Mouse (Mus musculus) thymus, adult 2 months (tissue): ENCODE results near the gene Prpsap1. TPM values are rescaled to one million over a fixed set of nuclear protein-coding genes. Genes with fewer than 3 reads are reported as not detected.

Experiments
- DNase-seq: peaks from one replicate; pipeline ENCODE4 v3.0.0; 2021
- H3K27ac ChIP-seq: fragments of 200-500 bp; 2 replicates; pipeline ENCODE4 v1.5.1; 2012; ENCODE audit warnings: low read length, control low read depth; ENCODE audit not compliant: control insufficient read depth, insufficient read depth
- H3K27me3 ChIP-seq: fragments of 200-500 bp; 2 replicates; pipeline ENCODE4 v1.6.1; 2012; ENCODE audit warnings: mild to moderate bottlenecking, low read length, moderate library complexity, mixed read lengths; ENCODE audit not compliant: control insufficient read depth, insufficient read depth
- H3K36me3 ChIP-seq: fragments of 200-500 bp; 2 replicates; pipeline ENCODE4 v1.6.1; 2012; ENCODE audit warnings: mild to moderate bottlenecking, low read length, moderate library complexity; ENCODE audit not compliant: control insufficient read depth, insufficient read depth
- H3K4me1 ChIP-seq: fragments of 200-500 bp; replicated peaks from 2 replicates; pipeline ENCODE4 v1.6.1; 2012; ENCODE audit warnings: low read length; ENCODE audit not compliant: control insufficient read depth, insufficient read depth
- H3K4me3 ChIP-seq: fragments of 200-500 bp; 2 replicates; pipeline ENCODE4 v1.5.1; 2012; ENCODE audit warnings: mild to moderate bottlenecking, low read length, control low read depth, moderate library complexity; ENCODE audit not compliant: control insufficient read depth, insufficient read depth
- CTCF ChIP-seq: fragments of 200-500 bp; IDR thresholded peaks from 2 replicates; pipeline ENCODE4 v1.5.1; 2012; ENCODE audit warnings: mild to moderate bottlenecking, control low read depth, low read length, moderate library complexity, borderline replicate concordance; ENCODE audit not compliant: control insufficient read depth, poor library complexity, insufficient read depth; ENCODE audit errors: extremely low read depth
- POLR2A ChIP-seq: fragments of 200-500 bp; IDR thresholded peaks from 2 replicates; pipeline ENCODE4 v1.6.1; 2012; ENCODE audit warnings: mild to moderate bottlenecking, low read length, control low read depth, moderate library complexity; ENCODE audit not compliant: control insufficient read depth, poor library complexity, insufficient read depth; ENCODE audit errors: extremely low read depth
- WGBS: fragments of 180-500 bp; shearing (Covaris S2); methylation state at CpG from one replicate; pipeline ENCODE4 v1.1.7; 2018; 5-methylcytosine and 5-hydroxymethylcytosine counted together
- polyA plus RNA-seq: library from polyadenylated mRNA; depleted of rRNA; stranded (reverse); fragments of >200 nt; gene quantifications from 2 replicates; pipeline ENCODE4 v1.2.3, GENCODE M21; 2012

Gene Prpsap1
- polyA plus RNA-seq, 1 experiment = 86.0 TPM

GRCm38 (mm10) chr11:116528636-116529320 lies 34.8 kb upstream of the Prpsap1 start:
- Histone ChIP-seq H3K27me3 (peaks cover 23% of the 10 kb centered on the region), H3K36me3 (no peaks in the 10 kb centered on the region), H3K4me3 (no peak overlapping the region), H3K27ac (no peak overlapping the region), H3K4me1 (peaks cover 15% of the 10 kb centered on the region)
- WGBS = 87% methylated on average over 8 of the region's 8 CpGs
- TF ChIP-seq POLR2A (no peak), CTCF (no peak)
- DNase-seq = no peak

GRCm38 (mm10) chr11:116523699-116524189 lies 29.7 kb upstream of the Prpsap1 start:
- WGBS = 74% methylated on average over 5 of the region's 5 CpGs
- H3K27me3 ChIP-seq = no peaks in the 10 kb centered on the region
- no peak for TF ChIP-seq POLR2A
- TF ChIP-seq CTCF = no peak
- no peak overlapping the region for H3K4me3 ChIP-seq
- no peak for DNase-seq
- H3K27ac ChIP-seq = no peak overlapping the region
- H3K36me3 ChIP-seq = no peaks in the 10 kb centered on the region
- H3K4me1 ChIP-seq = no peaks in the 10 kb centered on the region

- Histone ChIP-seq H3K27me3 (no peaks in the 10 kb centered on the region), H3K36me3 (no peaks in the 10 kb centered on the region), H3K4me1 (no peaks in the 10 kb centered on the region), H3K4me3 (no peak overlapping the region), H3K27ac (no peak overlapping the region)
- TF ChIP-seq POLR2A (no peak), CTCF (no peak)
- DNase-seq = no peak
- 63% methylated on average over 16 of the region's 16 CpGs for WGBS
These were observed 29.1 kb upstream of the Prpsap1 start for GRCm38 (mm10) chr11:116522886-116523698.

- 94% methylated on average over 3 of the region's 3 CpGs for WGBS
- H3K4me1 ChIP-seq = no peaks in the 10 kb centered on the region
- TF ChIP-seq CTCF = no peak
- TF ChIP-seq POLR2A = no peak
- no peaks in the 10 kb centered on the region for H3K36me3 ChIP-seq
- no peak overlapping the region for H3K27ac ChIP-seq
- no peak overlapping the region for H3K4me3 ChIP-seq
- no peak for DNase-seq
- no peaks in the 10 kb centered on the region for H3K27me3 ChIP-seq
These were observed 28.0 kb upstream of the Prpsap1 start for GRCm38 (mm10) chr11:116522046-116522445.

- 70% methylated on average over 3 of the region's 3 CpGs for WGBS
- Histone ChIP-seq H3K36me3 (no peaks in the 10 kb centered on the region), H3K27ac (no peak overlapping the region), H3K27me3 (no peaks in the 10 kb centered on the region), H3K4me3 (no peak overlapping the region), H3K4me1 (no peaks in the 10 kb centered on the region)
- DNase-seq = no peak
- TF ChIP-seq POLR2A = no peak
- TF ChIP-seq CTCF = no peak
These were observed 27.1 kb upstream of the Prpsap1 start for GRCm38 (mm10) chr11:116521143-116521542.

GRCm38 (mm10) chr11:116518482-116518881 lies 24.5 kb upstream of the Prpsap1 start:
- Histone ChIP-seq H3K36me3 (no peaks in the 10 kb centered on the region), H3K27me3 (no peaks in the 10 kb centered on the region), H3K27ac (no peak overlapping the region), H3K4me3 (no peak overlapping the region), H3K4me1 (no peaks in the 10 kb centered on the region)
- DNase-seq = no peak
- WGBS = 69% methylated on average over 8 of the region's 8 CpGs
- TF ChIP-seq CTCF (no peak), POLR2A (no peak)
